Mouse (Mus musculus) activated CD4-positive, CD25-positive, alpha-beta regulatory T cell, adult 4 months (primary cell): Measurements from ENCODE around the gene Taldo1. TPM values are rescaled to one million over a fixed set of nuclear protein-coding genes. Genes with fewer than 3 reads are reported as not detected.

Source experiments
- ATAC-seq: one replicate; pipeline ENCODE4 v1.8.0; 2017
- polyA plus RNA-seq, 2 experiments: library from polyadenylated mRNA; unstranded; fragments of 100-300 nt; shearing (Covaris generic); gene quantifications; one replicate each; pipeline ENCODE4 v1.2.1; 2017

Gene Taldo1
- 100 to 1,000 TPM; 422 to 471 TPM for polyA plus RNA-seq

GRCm38 (mm10) chr7:141391625-141392551 is at the start of gene Taldo1:
TSS of gene Taldo1 (plus strand) at chr7:141392199.
- peak; percentile 94 for ATAC-seq

- no peak for ATAC-seq
These were observed 48.8 kb upstream of the Taldo1 start for GRCm38 (mm10) chr7:141343230-141343629.

GRCm38 (mm10) chr7:141343696-141344095 is 48.3 kb upstream of the Taldo1 start:
- no peak for ATAC-seq

GRCm38 (mm10) chr7:141344787-141345186 is 47.2 kb upstream of the Taldo1 start:
- ATAC-seq, result peak; percentile 89

- ATAC-seq, result no peak
These were observed 40.9 kb upstream of the Taldo1 start for GRCm38 (mm10) chr7:141351061-141351460.

GRCm38 (mm10) chr7:141355051-141355450 is 36.9 kb upstream of the Taldo1 start:
- ATAC-seq, result no peak

GRCm38 (mm10) chr7:141355626-141356326 is 36.2 kb upstream of the Taldo1 start:
- ATAC-seq, result no peak

- no peak for ATAC-seq
These were observed 35.0 kb upstream of the Taldo1 start for GRCm38 (mm10) chr7:141356971-141357370.

GRCm38 (mm10) chr7:141361510-141361909 is 30.5 kb upstream of the Taldo1 start:
- no peak for ATAC-seq

GRCm38 (mm10) chr7:141363106-141363751 is 28.8 kb upstream of the Taldo1 start:
- peak; percentile 75 for ATAC-seq

- no peak for ATAC-seq
These were observed 28.3 kb upstream of the Taldo1 start for GRCm38 (mm10) chr7:141363752-141364125.

GRCm38 (mm10) chr7:141364349-141365048 is 27.5 kb upstream of the Taldo1 start:
- ATAC-seq, result no peak

- no peak for ATAC-seq
These were observed 27.0 kb upstream of the Taldo1 start for GRCm38 (mm10) chr7:141365049-141365445.

GRCm38 (mm10) chr7:141367358-141367757 is 24.6 kb upstream of the Taldo1 start:
- no peak for ATAC-seq

GRCm38 (mm10) chr7:141369918-141370317 is 22.1 kb upstream of the Taldo1 start:
- ATAC-seq, result peak; percentile 88

- ATAC-seq, result no peak
These were observed 19.9 kb upstream of the Taldo1 start for GRCm38 (mm10) chr7:141371942-141372595.

GRCm38 (mm10) chr7:141373611-141374010 is 18.4 kb upstream of the Taldo1 start:
- no peak for ATAC-seq

GRCm38 (mm10) chr7:141374399-141374798 is 17.6 kb upstream of the Taldo1 start:
- ATAC-seq, result no peak

- no peak for ATAC-seq
These were observed 12.4 kb upstream of the Taldo1 start for GRCm38 (mm10) chr7:141379584-141379983.

GRCm38 (mm10) chr7:141381068-141381835 is 10.7 kb upstream of the Taldo1 start:
- ATAC-seq, result no peak
